In the genomic region with DNA sequence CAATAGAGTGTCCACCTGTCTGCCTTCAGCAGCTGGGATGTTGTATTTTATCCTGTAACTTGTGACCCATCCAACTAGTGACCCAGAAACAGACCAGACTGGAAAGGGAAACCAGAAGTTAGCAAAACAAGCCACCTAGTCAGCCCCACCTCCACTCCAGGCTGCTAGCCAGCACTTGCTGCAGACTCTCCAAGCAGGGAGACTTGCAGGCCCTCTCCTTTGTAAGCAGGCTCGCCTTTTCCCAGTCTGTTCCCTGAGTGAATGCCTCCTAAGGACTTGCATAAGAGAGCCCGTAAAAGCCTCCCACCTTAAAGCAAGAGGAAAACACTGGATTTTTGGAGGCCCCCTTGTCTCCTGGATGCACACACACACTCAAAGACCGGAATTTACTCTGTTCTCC, we compare ENCODE assay signal across 8 mouse cellular contexts. TPM values are rescaled to one million over a fixed set of nuclear protein-coding genes. Genes with fewer than 3 reads are reported as not detected.
DNase-seq lines count a peak whose midpoint lies in the region; ATAC-seq and TF ChIP-seq lines count a peak whose summit lies in the region.
"Had no signal": no experiment of that assay in that cellular context is flagged by ENCODE, and none has a peak within 500 bp of the region (broad histone marks: within the 10 kb centered on the region; RNA-seq: fewer than 3 reads in every experiment).

No protein-coding gene starts in this region.

- intact Hi-C loops in gastrocnemius, postnatal 14 days (cut with DNase I; ENCODE audit: low total_unique reads) = no loop called here

- no peaks in the 10 kb centered on the region for H3K27me3 ChIP-seq in intestine, embryonic 16.5 days (replicated peaks; ENCODE audit: control insufficient read depth, insufficient read depth, low read length)
- no peaks in the 10 kb centered on the region for H3K27me3 ChIP-seq in lung, embryonic 14.5 days (ENCODE audit: insufficient read depth, low read length)
- H3K27me3 ChIP-seq: liver, embryonic 13.5 days had no signal

- no peak overlapping the region for H3K4me3 ChIP-seq in intestine, embryonic 16.5 days (ENCODE audit: low read length)
- H3K4me3 ChIP-seq in lung, embryonic 14.5 days (ENCODE audit: low read depth, low read length) = no peak overlapping the region
- H3K4me3 ChIP-seq: liver, embryonic 13.5 days had no signal

- no peak overlapping the region for H3K4me2 ChIP-seq in intestine, embryonic 16.5 days (ENCODE audit: low read depth, low read length)
- no peak overlapping the region for H3K4me2 ChIP-seq in lung, embryonic 14.5 days
- H3K4me2 ChIP-seq: liver, embryonic 13.5 days had no signal

- WGBS in intestine, embryonic 16.5 days = 48% methylated on average over 3 of the region's 3 CpGs
- 40% methylated on average over 3 of the region's 3 CpGs for WGBS in lung, embryonic 14.5 days

- no peaks in the 10 kb centered on the region for H3K9me3 ChIP-seq in intestine, embryonic 16.5 days (ENCODE audit: control insufficient read depth, low read length)
- H3K9me3 ChIP-seq in lung, embryonic 14.5 days (ENCODE audit: low read depth, low read length) = no peaks in the 10 kb centered on the region
- H3K9me3 ChIP-seq: liver, embryonic 13.5 days had no signal

- no peak for TF ChIP-seq CTCF in lung, embryonic 14.5 days (IDR thresholded peaks at IDR 0.05; ENCODE audit: low read depth)

- ATAC-seq in intestine, embryonic 16.5 days = no peak
- ATAC-seq in lung, embryonic 14.5 days (ENCODE audit: insufficient read depth) = no peak

- peak; percentile 69 for DNase-seq in ovary, postnatal 36 days (ENCODE audit: low spot score)
- DNase-seq in ovary, postnatal 14 days (ENCODE audit: low spot score) = no peak
- peak; percentile 74 for DNase-seq in gastrocnemius, postnatal 14 days
- peak; percentile 42 for DNase-seq in lung, embryonic 14.5 days
- peak; percentile 68 to 84 for DNase-seq in urinary bladder, postnatal 36 days (ENCODE audit: low spot score in 2 of 2)
- no peak for DNase-seq in MN1 (ENCODE audit: low spot score)
- DNase-seq: liver, embryonic 13.5 days had no signal

- no peaks in the 10 kb centered on the region for H3K36me3 ChIP-seq in intestine, embryonic 16.5 days (ENCODE audit: control insufficient read depth, insufficient read depth, low read length)
- H3K36me3 ChIP-seq in lung, embryonic 14.5 days (ENCODE audit: insufficient read depth) = no peaks in the 10 kb centered on the region
- H3K36me3 ChIP-seq: liver, embryonic 13.5 days had no signal

- H3K4me1 ChIP-seq in intestine, embryonic 16.5 days (ENCODE audit: control insufficient read depth, insufficient read depth, low read length) = peaks cover 60% of the 10 kb centered on the region
- peaks cover 20% of the 10 kb centered on the region for H3K4me1 ChIP-seq in lung, embryonic 14.5 days (ENCODE audit: insufficient read depth)

- H3K27ac ChIP-seq in intestine, embryonic 16.5 days (ENCODE audit: low read length) = peak overlapping the region; percentile 44
- H3K27ac ChIP-seq in lung, embryonic 14.5 days (ENCODE audit: low read depth) = peak overlapping the region; percentile 56
- H3K27ac ChIP-seq: liver, embryonic 13.5 days had no signal

- H3K9ac ChIP-seq in intestine, embryonic 16.5 days (ENCODE audit: low read depth, low read length) = no peak overlapping the region
- H3K9ac ChIP-seq in lung, embryonic 14.5 days = no peak overlapping the region
- H3K9ac ChIP-seq: liver, embryonic 13.5 days had no signal

RNA-seq across cellular contexts. Expression of a gene that starts 27.3 kb away (rescaled TPM):
- 100 to 1,000 TPM; 213 to 317 TPM for total RNA-seq in gastrocnemius, postnatal 14 days (2021)
- polyA plus RNA-seq in intestine, embryonic 16.5 days (2015; fragmentation: Nextera tagmentation; extraction: Ambion mirVana) = 20.4 and 27.2 TPM in 2 replicates
- polyA plus RNA-seq in lung, embryonic 14.5 days (2014; fragmentation: Nextera tagmentation; extraction: Ambion mirVana) = 43.8 and 45.5 TPM in 2 replicates

Comparison
In these comparisons a context has a peak if more than half of its experiments do, and no peak if none do; other contexts are left out.
1. DNase-seq: peak in ovary, postnatal 36 days (single experiment), gastrocnemius, postnatal 14 days (single experiment), lung, embryonic 14.5 days (single experiment) and urinary bladder, postnatal 36 days (2 of 2); none in ovary, postnatal 14 days (single experiment) and MN1 (single experiment).